Mouse (Mus musculus) midbrain, embryonic 16.5 days (tissue): ENCODE data around the gene Gpr50. TPM values are rescaled to one million over a fixed set of nuclear protein-coding genes. Genes with fewer than 3 reads are reported as not detected.
A peak's percentile ranks its signal among the peaks of the same experiment; 100 is the strongest.

Source experiments
- ATAC-seq: fragments of 200-750 bp; cut with Nextera tagmentation; 2 replicates; pipeline ENCODE4 v1.8.0; 2017; ENCODE audit warnings: moderate TSS enrichment
- H3K27ac ChIP-seq: fragments of 300-500 bp; sonication (generic); 2 replicates; pipeline ENCODE4 v1.5.1; 2014; ENCODE audit warnings: mild to moderate bottlenecking, low read length, mixed read lengths
- H3K27me3 ChIP-seq: fragments of 300-500 bp; sonication (generic); 2 replicates; pipeline ENCODE4 v1.6.1; 2014; ENCODE audit warnings: low read depth, low read length, mixed read lengths; ENCODE audit not compliant: control insufficient read depth, insufficient read depth
- H3K36me3 ChIP-seq: fragments of 300-500 bp; sonication (generic); 2 replicates; pipeline ENCODE4 v1.6.1; 2014; ENCODE audit warnings: mild to moderate bottlenecking, low read length, moderate library complexity, mixed read lengths; ENCODE audit not compliant: control insufficient read depth, insufficient read depth
- H3K4me1 ChIP-seq: fragments of 300-500 bp; sonication (generic); 2 replicates; pipeline ENCODE4 v1.6.1; 2014; ENCODE audit warnings: mild to moderate bottlenecking, low read length, mixed read lengths; ENCODE audit not compliant: control insufficient read depth, insufficient read depth
- H3K4me2 ChIP-seq: fragments of 300-500 bp; sonication (generic); 2 replicates; pipeline ENCODE4 v1.6.1; 2014; ENCODE audit warnings: mild to moderate bottlenecking, low read length, mixed read lengths
- H3K4me3 ChIP-seq: fragments of 300-500 bp; sonication (generic); 2 replicates; pipeline ENCODE4 v1.5.1; 2014; ENCODE audit warnings: low read depth, mild to moderate bottlenecking, low read length, moderate library complexity, mixed read lengths
- H3K9ac ChIP-seq: fragments of 300-500 bp; sonication (generic); 2 replicates; pipeline ENCODE4 v1.6.1; 2014; ENCODE audit warnings: low read depth, low read length, mixed read lengths
- H3K9me3 ChIP-seq: fragments of 300-500 bp; sonication (generic); replicated peaks from 2 replicates; pipeline ENCODE4 v1.6.1; 2014; ENCODE audit warnings: mild to moderate bottlenecking, low read length, mixed read lengths; ENCODE audit not compliant: control insufficient read depth, poor library complexity, severe bottlenecking
- WGBS: fragments of 180-500 bp; shearing (Covaris S2); extraction: QIAGEN DNeasy Blood & Tissue Kit; methylation state at CpG from one replicate; pipeline ENCODE4 v1.1.7; 2014; 5-methylcytosine and 5-hydroxymethylcytosine counted together
- polyA plus RNA-seq: library from polyadenylated mRNA; unstranded; fragments of >200 nt; fragmentation: Nextera tagmentation; extraction: Ambion mirVana; gene quantifications from 2 replicates; pipeline ENCODE4 v1.2.1, GENCODE M21; 2015

Gpr50 gene
- polyA plus RNA-seq, 1 experiment from 2014 or later, result 3.1 TPM

- 19% methylated on average over 8 of the region's 8 CpGs for WGBS
- H3K36me3 ChIP-seq, result no peaks in the 10 kb centered on the region
- peak; percentile 54; the same call in 1 of the 2 replicates for ATAC-seq
These were observed 13.5 kb upstream of the Gpr50 start for GRCm38 (mm10) chrX:71649993-71650392.

GRCm38 (mm10) chrX:71661794-71662193 is 1.7 kb upstream of the Gpr50 start:
- Histone ChIP-seq H3K36me3 (no peaks in the 10 kb centered on the region), H3K9me3 (peaks cover 7% of the 10 kb centered on the region; the same call in 1 of the 2 replicates), H3K27me3 (peaks cover 12% of the 10 kb centered on the region), H3K4me3 (peak overlapping the region; percentile 27), H3K4me1 (no peaks in the 10 kb centered on the region), H3K27ac (no peak overlapping the region), H3K4me2 (peak overlapping the region; percentile 49), H3K9ac (no peak overlapping the region)
- ATAC-seq, result no peak
- WGBS, result 22% methylated on average over 14 of the region's 14 CpGs

More at GRCm38 (mm10) chrX:71649993-71650392, 13.5 kb upstream of the Gpr50 start:
- Histone ChIP-seq H3K4me3 (no peak overlapping the region), H3K27ac (no peak overlapping the region), H3K9me3 (no peaks in the 10 kb centered on the region), H3K27me3 (no peaks in the 10 kb centered on the region), H3K9ac (no peak overlapping the region), H3K4me1 (0 out of 2 replicates have a peak, but pooled peaks cover 4% of the 10 kb centered on the region), H3K4me2 (peak overlapping the region; percentile 39)

GRCm38 (mm10) chrX:71663871-71664687 is 612 bp downstream of the Gpr50 start:
- Histone ChIP-seq H3K27me3 (peaks cover 12% of the 10 kb centered on the region), H3K36me3 (no peaks in the 10 kb centered on the region)
- 22% methylated on average over 57 of the region's 76 CpGs for WGBS

GRCm38 (mm10) chrX:71664688-71665026 is 1.2 kb downstream of the Gpr50 start:
- H3K9me3 ChIP-seq, result peaks cover 7% of the 10 kb centered on the region; the same call in 1 of the 2 replicates
- H3K36me3 ChIP-seq, result no peaks in the 10 kb centered on the region
- H3K9ac ChIP-seq, result peak overlapping the region; percentile 52
- peak; percentile 59; the same call in 1 of the 2 replicates for ATAC-seq
- no peak overlapping the region for H3K27ac ChIP-seq
- H3K4me3 ChIP-seq, result peak overlapping the region; percentile 48
- WGBS, result 16% methylated on average over 15 of the region's 15 CpGs
- no peaks in the 10 kb centered on the region for H3K4me1 ChIP-seq
- H3K27me3 ChIP-seq, result peaks cover 12% of the 10 kb centered on the region
- H3K4me2 ChIP-seq, result peak overlapping the region; percentile 77

More at GRCm38 (mm10) chrX:71663871-71664687, 612 bp downstream of the Gpr50 start:
- Histone ChIP-seq H3K9ac (peak overlapping the region; percentile 52), H3K9me3 (peaks cover 7% of the 10 kb centered on the region; the same call in 1 of the 2 replicates), H3K27ac (no peak overlapping the region), H3K4me1 (no peaks in the 10 kb centered on the region), H3K4me2 (peak overlapping the region; percentile 77), H3K4me3 (peak overlapping the region; percentile 48)
- ATAC-seq, result peak; percentile 54

GRCm38 (mm10) chrX:71670254-71670653 is 6.8 kb downstream of the Gpr50 start:
- WGBS, result 26% methylated on average over 6 of the region's 6 CpGs
- Histone ChIP-seq H3K4me1 (no peaks in the 10 kb centered on the region), H3K36me3 (no peaks in the 10 kb centered on the region), H3K4me3 (no peak overlapping the region), H3K9me3 (no peaks in the 10 kb centered on the region), H3K4me2 (no peak overlapping the region), H3K27ac (no peak overlapping the region), H3K27me3 (peaks cover 3% of the 10 kb centered on the region), H3K9ac (no peak overlapping the region)
- ATAC-seq, result no peak

GRCm38 (mm10) chrX:71700817-71701469 is 37.5 kb downstream of the Gpr50 start:
- peak; percentile 78 for ATAC-seq
- WGBS, result 19% methylated on average over 6 of the region's 6 CpGs
- Histone ChIP-seq H3K4me2 (no peak overlapping the region), H3K27ac (no peak overlapping the region), H3K9me3 (no peaks in the 10 kb centered on the region), H3K9ac (no peak overlapping the region), H3K27me3 (no peaks in the 10 kb centered on the region), H3K4me3 (no peak overlapping the region), H3K4me1 (0 out of 2 replicates have a peak, but pooled peaks cover 2% of the 10 kb centered on the region), H3K36me3 (no peaks in the 10 kb centered on the region)

Other genes with a start within 250 kb of the Gpr50 start
- 86.5 and 88.7 TPM in 2 replicates for gene Cd99l2, start 170.8 kb upstream of the Gpr50 start, polyA plus RNA-seq
- 517 and 566 TPM in 2 replicates for gene Hmgb3, start 107.7 kb upstream of the Gpr50 start, polyA plus RNA-seq
- 57.6 and 60.2 TPM in 2 replicates for gene Vma21, start 152.3 kb downstream of the Gpr50 start, polyA plus RNA-seq